Mouse (Mus musculus): ENCODE results near the gene Galnt17.

GRCm38 (mm10) chr5:131277227-131277626 is 31.1 kb downstream of the Galnt17 start:
- TF ChIP-seq CTCF (IDR thresholded peaks at IDR 0.05; ENCODE audit: low read depth, low read length), result no peak
- TF ChIP-seq POLR2A (IDR thresholded peaks at IDR 0.05; ENCODE audit: extremely low read depth, insufficient read depth, low read length), result no peak

All from liver, adult 2 months (tissue).